14 mouse cellular contexts compared by ENCODE assay signal in genomic region chr9:27092916-27093315, GRCm38 (mm10).
"Had no signal": no experiment of that assay in that cellular context is flagged by ENCODE, and none has a peak within 500 bp of the region (broad histone marks: within the 10 kb centered on the region; RNA-seq: fewer than 3 reads in every experiment).

No protein-coding gene starts in this region.

- H3K4me2 ChIP-seq: lung, embryonic 14.5 days; midbrain, embryonic 15.5 days; neural tube, embryonic 12.5 days; stomach, embryonic 15.5 days had no signal

- H3K27me3 ChIP-seq: midbrain, embryonic 15.5 days; neural tube, embryonic 12.5 days; stomach, embryonic 15.5 days had no signal

- H3K4me3 ChIP-seq: midbrain, embryonic 10.5 days; midbrain, embryonic 15.5 days; myocyte; neural tube, embryonic 12.5 days; stomach, embryonic 15.5 days had no signal

- H3K27ac ChIP-seq: midbrain, embryonic 10.5 days; midbrain, embryonic 15.5 days; neural tube, embryonic 12.5 days; stomach, embryonic 15.5 days; stomach, postnatal 0 days had no signal

- H3K4me1 ChIP-seq: midbrain, embryonic 15.5 days; neural tube, embryonic 12.5 days; stomach, embryonic 15.5 days had no signal

- H3K9ac ChIP-seq: lung, embryonic 14.5 days; midbrain, embryonic 15.5 days; neural tube, embryonic 12.5 days; stomach, embryonic 15.5 days had no signal

- H3K9me3 ChIP-seq: midbrain, embryonic 10.5 days; midbrain, embryonic 15.5 days; neural tube, embryonic 12.5 days; stomach, embryonic 15.5 days had no signal

- DNase-seq: lung, adult 18-20 months; lung, embryonic 14.5 days; lung, postnatal 10 days; lung, postnatal 4 days; right cerebral cortex, postnatal 14 days; thymus, adult 2 months; thymus, postnatal 25 days; thymus, postnatal 4 days had no signal
